Mouse (Mus musculus): Measurements from ENCODE around the gene Brinp1. TPM values are rescaled to one million over a fixed set of nuclear protein-coding genes. Genes with fewer than 3 reads are reported as not detected.

Gene Brinp1
- polyA plus RNA-seq (2012), result not detected in 2 replicates

GRCm38 (mm10) chr4:68954322-68954901, at the start of gene Brinp1:
TSS of gene Brinp1 (minus strand) at chr4:68954397.
- Histone ChIP-seq H3K4me1 (ENCODE audit: control insufficient read depth) (no peaks in the 10 kb centered on the region), H3K36me3 (ENCODE audit: control insufficient read depth) (no peaks in the 10 kb centered on the region), H3K9me3 (ENCODE audit: control insufficient read depth, low read length) (no peaks in the 10 kb centered on the region), H3K27me3 (ENCODE audit: control insufficient read depth) (peaks cover 15% of the 10 kb centered on the region), H3K4me3 (replicated peaks) (no peak within 1 kb of the TSS)
- no peak for TF ChIP-seq TAL1 (IDR thresholded peaks at IDR 0.05; ENCODE audit: low read length)
- TF ChIP-seq GATA1 (IDR thresholded peaks at IDR 0.05; ENCODE audit: low read length), result no peak

GRCm38 (mm10) chr4:68957265-68957664, 3.1 kb upstream of the Brinp1 start:
- no peak overlapping the region for H3K4me3 ChIP-seq (replicated peaks)
- H3K9me3 ChIP-seq (ENCODE audit: control insufficient read depth, low read length), result no peaks in the 10 kb centered on the region
- TF ChIP-seq GATA1 (IDR thresholded peaks at IDR 0.05; ENCODE audit: low read length) (no peak), TAL1 (IDR thresholded peaks at IDR 0.05; ENCODE audit: low read length) (no peak)
- no peaks in the 10 kb centered on the region for H3K36me3 ChIP-seq (ENCODE audit: control insufficient read depth)
- peaks cover 15% of the 10 kb centered on the region for H3K27me3 ChIP-seq (ENCODE audit: control insufficient read depth)
- H3K4me1 ChIP-seq (ENCODE audit: control insufficient read depth), result no peaks in the 10 kb centered on the region

- Histone ChIP-seq H3K4me3 (replicated peaks) (no peak overlapping the region), H3K36me3 (ENCODE audit: control insufficient read depth) (no peaks in the 10 kb centered on the region), H3K27me3 (ENCODE audit: control insufficient read depth) (peaks cover 15% of the 10 kb centered on the region), H3K4me1 (ENCODE audit: control insufficient read depth) (no peaks in the 10 kb centered on the region), H3K9me3 (ENCODE audit: control insufficient read depth, low read length) (no peaks in the 10 kb centered on the region)
- TF ChIP-seq GATA1 (IDR thresholded peaks at IDR 0.05; ENCODE audit: low read length) (no peak), TAL1 (IDR thresholded peaks at IDR 0.05; ENCODE audit: low read length) (no peak)
Observed at GRCm38 (mm10) chr4:68955621-68956020, 1.4 kb upstream of the Brinp1 start.

- no peak overlapping the region for H3K4me3 ChIP-seq (replicated peaks)
- no peaks in the 10 kb centered on the region for H3K9me3 ChIP-seq (ENCODE audit: control insufficient read depth, low read length)
- H3K4me1 ChIP-seq (ENCODE audit: control insufficient read depth), result no peaks in the 10 kb centered on the region
- H3K36me3 ChIP-seq (ENCODE audit: control insufficient read depth), result no peaks in the 10 kb centered on the region
- TF ChIP-seq TAL1 (IDR thresholded peaks at IDR 0.05; ENCODE audit: low read length) (no peak), GATA1 (IDR thresholded peaks at IDR 0.05; ENCODE audit: low read length) (no peak)
- peaks cover 15% of the 10 kb centered on the region for H3K27me3 ChIP-seq (ENCODE audit: control insufficient read depth)
Observed at GRCm38 (mm10) chr4:68953667-68954321, 403 bp downstream of the Brinp1 start.

- Histone ChIP-seq H3K36me3 (ENCODE audit: control insufficient read depth) (no peaks in the 10 kb centered on the region), H3K27me3 (ENCODE audit: control insufficient read depth) (peaks cover 15% of the 10 kb centered on the region), H3K4me3 (replicated peaks) (no peak overlapping the region), H3K4me1 (ENCODE audit: control insufficient read depth) (no peaks in the 10 kb centered on the region), H3K9me3 (ENCODE audit: control insufficient read depth, low read length) (no peaks in the 10 kb centered on the region)
- no peak for TF ChIP-seq TAL1 (IDR thresholded peaks at IDR 0.05; ENCODE audit: low read length)
- no peak for TF ChIP-seq GATA1 (IDR thresholded peaks at IDR 0.05; ENCODE audit: low read length)
Observed at GRCm38 (mm10) chr4:68953131-68953551, 1.1 kb downstream of the Brinp1 start.

GRCm38 (mm10) chr4:68950556-68950955, 3.6 kb downstream of the Brinp1 start:
- Histone ChIP-seq H3K27me3 (ENCODE audit: control insufficient read depth) (peaks cover 15% of the 10 kb centered on the region), H3K4me3 (replicated peaks) (no peak overlapping the region), H3K9me3 (ENCODE audit: control insufficient read depth, low read length) (no peaks in the 10 kb centered on the region), H3K36me3 (ENCODE audit: control insufficient read depth) (no peaks in the 10 kb centered on the region), H3K4me1 (ENCODE audit: control insufficient read depth) (no peaks in the 10 kb centered on the region)
- TF ChIP-seq TAL1 (IDR thresholded peaks at IDR 0.05; ENCODE audit: low read length) (no peak), GATA1 (IDR thresholded peaks at IDR 0.05; ENCODE audit: low read length) (no peak)

GRCm38 (mm10) chr4:68942938-68943337, 11.3 kb downstream of the Brinp1 start:
- Histone ChIP-seq H3K36me3 (ENCODE audit: control insufficient read depth) (no peaks in the 10 kb centered on the region), H3K27me3 (ENCODE audit: control insufficient read depth) (no peaks in the 10 kb centered on the region), H3K4me3 (replicated peaks) (no peak overlapping the region), H3K9me3 (ENCODE audit: control insufficient read depth, low read length) (no peaks in the 10 kb centered on the region), H3K4me1 (ENCODE audit: control insufficient read depth) (no peaks in the 10 kb centered on the region)
- TF ChIP-seq GATA1 (IDR thresholded peaks at IDR 0.05; ENCODE audit: low read length), result no peak
- TF ChIP-seq TAL1 (IDR thresholded peaks at IDR 0.05; ENCODE audit: low read length), result no peak

GRCm38 (mm10) chr4:68930022-68930421, 24.2 kb downstream of the Brinp1 start:
- H3K4me3 ChIP-seq (replicated peaks), result no peak overlapping the region
- H3K27me3 ChIP-seq (ENCODE audit: control insufficient read depth), result no peaks in the 10 kb centered on the region
- TF ChIP-seq TAL1 (IDR thresholded peaks at IDR 0.05; ENCODE audit: low read length) (no peak), GATA1 (IDR thresholded peaks at IDR 0.05; ENCODE audit: low read length) (no peak)
- no peaks in the 10 kb centered on the region for H3K36me3 ChIP-seq (ENCODE audit: control insufficient read depth)
- H3K4me1 ChIP-seq (ENCODE audit: control insufficient read depth), result no peaks in the 10 kb centered on the region
- no peaks in the 10 kb centered on the region for H3K9me3 ChIP-seq (ENCODE audit: control insufficient read depth, low read length)

GRCm38 (mm10) chr4:68926091-68926490, 28.1 kb downstream of the Brinp1 start:
- H3K4me1 ChIP-seq (ENCODE audit: control insufficient read depth), result no peaks in the 10 kb centered on the region
- no peaks in the 10 kb centered on the region for H3K9me3 ChIP-seq (ENCODE audit: control insufficient read depth, low read length)
- no peak for TF ChIP-seq GATA1 (IDR thresholded peaks at IDR 0.05; ENCODE audit: low read length)
- no peak for TF ChIP-seq TAL1 (IDR thresholded peaks at IDR 0.05; ENCODE audit: low read length)
- no peak overlapping the region for H3K4me3 ChIP-seq (replicated peaks)
- H3K36me3 ChIP-seq (ENCODE audit: control insufficient read depth), result no peaks in the 10 kb centered on the region
- H3K27me3 ChIP-seq (ENCODE audit: control insufficient read depth), result no peaks in the 10 kb centered on the region
